Mouse (Mus musculus) MEL (cell line): Measurements from ENCODE around the gene Abca6. TPM values are rescaled to one million over a fixed set of nuclear protein-coding genes. Genes with fewer than 3 reads are reported as not detected.

Experiments used
- DNase-seq: peaks from one replicate; pipeline ENCODE4 v3.0.0; 2011; ENCODE audit warnings: low read depth, low spot score
- H3K27ac ChIP-seq: 2 replicates; pipeline ENCODE4 v1.5.1; 2012; ENCODE audit warnings: low read depth, mild to moderate bottlenecking, control low read depth, low read length, moderate library complexity; ENCODE audit not compliant: control insufficient read depth
- H3K27me3 ChIP-seq, 2 experiments: fragments of 150-350 bp in 1 of 2; sonication (generic) in 1 of 2; 2 replicates each; pipeline ENCODE4 v1.6.1; 2012; ENCODE audit warnings: low read length in 2 of 2, mild to moderate bottlenecking in 2 of 2, improper control_type of control experiment in 1 of 2, moderate library complexity in 1 of 2; ENCODE audit not compliant: insufficient read depth in 2 of 2, control insufficient read depth in 1 of 2
- H3K36me3 ChIP-seq, 2 experiments: 2 replicates each; pipeline ENCODE4 v1.6.1; 2012 to 2014; ENCODE audit warnings: low read length in 2 of 2, improper control_type of control experiment in 1 of 2, inconsistent platforms in 1 of 2, mild to moderate bottlenecking in 1 of 2; ENCODE audit not compliant: insufficient read depth in 2 of 2, control insufficient read depth in 1 of 2
- H3K4me1 ChIP-seq, 2 experiments: fragments of 150-350 bp in 1 of 2; sonication (generic) in 1 of 2; 2 replicates each; pipeline ENCODE4 v1.6.1; 2012; ENCODE audit warnings: low read length in 2 of 2, improper control_type of control experiment in 1 of 2, mild to moderate bottlenecking in 1 of 2; ENCODE audit not compliant: insufficient read depth in 2 of 2, control insufficient read depth in 1 of 2
- H3K4me3 ChIP-seq, 2 experiments: fragments of 150-350 bp in 1 of 2; sonication (generic) in 1 of 2; 2 replicates each; pipeline ENCODE4 v1.5.1; 2012; ENCODE audit warnings: low read depth in 2 of 2, low read length in 2 of 2, mild to moderate bottlenecking in 2 of 2, moderate library complexity in 2 of 2, control low read depth in 1 of 2, improper control_type of control experiment in 1 of 2; ENCODE audit not compliant: control insufficient read depth in 1 of 2, insufficient read depth in 1 of 2
- H3K79me2 ChIP-seq: 2 replicates; pipeline ENCODE4 v1.6.1; 2012; ENCODE audit warnings: mild to moderate bottlenecking, low read length, moderate library complexity; ENCODE audit not compliant: control insufficient read depth, poor library complexity, insufficient read depth
- H3K9ac ChIP-seq: 2 replicates; pipeline ENCODE4 v1.6.1; 2012; ENCODE audit warnings: low read depth, mild to moderate bottlenecking, control low read depth, low read length, moderate library complexity; ENCODE audit not compliant: control insufficient read depth, poor library complexity, severe bottlenecking
- H3K9me3 ChIP-seq: fragments of 150-350 bp; sonication (generic); replicated peaks from 2 replicates; pipeline ENCODE4 v1.6.1; 2012; ENCODE audit warnings: mild to moderate bottlenecking, low read length, improper control_type of control experiment, moderate library complexity; ENCODE audit not compliant: insufficient read depth
- BHLHE40 ChIP-seq: IDR thresholded peaks from 2 replicates; pipeline ENCODE4 v1.6.1; 2012; ENCODE audit warnings: low read depth, mild to moderate bottlenecking, inconsistent platforms, low read length, improper control_type of control experiment, borderline replicate concordance
- CHD2 ChIP-seq: IDR thresholded peaks from 2 replicates; pipeline ENCODE4 v1.6.1; 2011; ENCODE audit warnings: low read length, improper control_type of control experiment
- CTCF ChIP-seq, 3 experiments: IDR thresholded peaks in 2 of 3; conservative IDR thresholded peaks in 1 of 3; 2 replicates each; pipeline ENCODE4 v1.5.1; 2011 to 2012; ENCODE audit warnings: low read length in 3 of 3, low read depth in 2 of 3, mild to moderate bottlenecking in 2 of 3, improper control_type of control experiment in 1 of 3, inconsistent platforms in 1 of 3, mixed read lengths in 1 of 3, moderate library complexity in 1 of 3; ENCODE audit not compliant: control insufficient read depth in 1 of 3, insufficient read depth in 1 of 3, poor library complexity in 1 of 3, severe bottlenecking in 1 of 3
- E2F4 ChIP-seq: IDR thresholded peaks from 2 replicates; pipeline ENCODE4 v1.6.1; 2011; ENCODE audit warnings: low read depth, low read length, improper control_type of control experiment, borderline replicate concordance
- ELF1 ChIP-seq: IDR thresholded peaks from 2 replicates; pipeline ENCODE4 v1.6.1; 2014; ENCODE audit warnings: low read depth, mild to moderate bottlenecking, inconsistent platforms, low read length, improper control_type of control experiment, moderate library complexity
- EP300 ChIP-seq, 2 experiments: IDR thresholded peaks; 2 replicates each; pipeline ENCODE4 v1.6.1; 2011; ENCODE audit warnings: improper control_type of control experiment in 2 of 2, low read length in 2 of 2, low read depth in 1 of 2, mild to moderate bottlenecking in 1 of 2
- GATA1 ChIP-seq: IDR thresholded peaks from 2 replicates; pipeline ENCODE4 v1.6.1; 2011; ENCODE audit warnings: low read depth, low read length, improper control_type of control experiment
- HCFC1 ChIP-seq: IDR thresholded peaks from 2 replicates; pipeline ENCODE4 v1.6.1; 2012; ENCODE audit warnings: low read depth, mild to moderate bottlenecking, inconsistent platforms, low read length, improper control_type of control experiment, moderate library complexity
- JUND ChIP-seq: IDR thresholded peaks from 2 replicates; pipeline ENCODE4 v1.6.1; 2011; ENCODE audit warnings: low read depth, mild to moderate bottlenecking, improper control_type of control experiment, low read length
- KAT2A ChIP-seq: conservative IDR thresholded peaks from 2 replicates; pipeline ENCODE4 v1.6.1; 2012; ENCODE audit warnings: low read depth, low read length, improper control_type of control experiment, inconsistent platforms
- MAFK ChIP-seq: IDR thresholded peaks from 2 replicates; pipeline ENCODE4 v1.6.1; 2011; ENCODE audit warnings: low read depth, mild to moderate bottlenecking, low read length, improper control_type of control experiment, borderline replicate concordance
- MAX ChIP-seq: IDR thresholded peaks from 2 replicates; pipeline ENCODE4 v1.6.1; 2011; ENCODE audit warnings: low read length, improper control_type of control experiment
- MAZ ChIP-seq: IDR thresholded peaks from 2 replicates; pipeline ENCODE4 v1.6.1; 2012; ENCODE audit warnings: low read depth, mild to moderate bottlenecking, inconsistent platforms, low read length, improper control_type of control experiment
- MEF2A ChIP-seq: IDR thresholded peaks from 2 replicates; pipeline ENCODE4 v1.6.1; 2014; ENCODE audit warnings: low read depth, mild to moderate bottlenecking, inconsistent platforms, low read length, improper control_type of control experiment; ENCODE audit not compliant: poor library complexity, insufficient replicate concordance, severe bottlenecking; ENCODE audit errors: extremely low read depth
- MXI1 ChIP-seq: IDR thresholded peaks from 2 replicates; pipeline ENCODE4 v1.6.1; 2011; ENCODE audit warnings: mild to moderate bottlenecking, low read depth, low read length, improper control_type of control experiment
- MYB ChIP-seq: IDR thresholded peaks from 2 replicates; pipeline ENCODE4 v1.6.1; 2011; ENCODE audit warnings: mild to moderate bottlenecking, low read depth, low read length, improper control_type of control experiment
- MYC ChIP-seq: IDR thresholded peaks from 2 replicates; pipeline ENCODE4 v1.6.1; 2011; ENCODE audit warnings: low read depth, mild to moderate bottlenecking, low read length, improper control_type of control experiment, moderate library complexity
- NELFE ChIP-seq: IDR thresholded peaks from 2 replicates; pipeline ENCODE4 v1.6.1; 2011; ENCODE audit warnings: low read depth, low read length, improper control_type of control experiment
- NRF1 ChIP-seq: IDR thresholded peaks from 2 replicates; pipeline ENCODE4 v1.6.1; 2014; ENCODE audit warnings: low read depth, mild to moderate bottlenecking, inconsistent platforms, low read length, improper control_type of control experiment, moderate library complexity; ENCODE audit not compliant: poor library complexity, insufficient read depth, severe bottlenecking
- POLR2A ChIP-seq, 2 experiments: IDR thresholded peaks; 2 replicates each; pipeline ENCODE4 v1.6.1; 2011 to 2012; ENCODE audit warnings: low read length in 2 of 2, mild to moderate bottlenecking in 2 of 2, control low read depth in 1 of 2, improper control_type of control experiment in 1 of 2, low read depth in 1 of 2, moderate library complexity in 1 of 2; ENCODE audit not compliant: control insufficient read depth in 1 of 2, insufficient read depth in 1 of 2, poor library complexity in 1 of 2
- POLR2AphosphoS2 ChIP-seq: IDR thresholded peaks from 2 replicates; pipeline ENCODE4 v1.6.1; 2011; ENCODE audit warnings: low read length, improper control_type of control experiment
- RAD21 ChIP-seq: IDR thresholded peaks from 2 replicates; pipeline ENCODE4 v1.6.1; 2011; ENCODE audit warnings: mild to moderate bottlenecking, low read depth, low read length, improper control_type of control experiment
- RCOR1 ChIP-seq: IDR thresholded peaks from 2 replicates; pipeline ENCODE4 v1.6.1; 2012; ENCODE audit warnings: low read depth, mild to moderate bottlenecking, inconsistent platforms, low read length, improper control_type of control experiment
- SIN3A ChIP-seq: IDR thresholded peaks from 2 replicates; pipeline ENCODE4 v1.6.1; 2012; ENCODE audit warnings: low read length, improper control_type of control experiment, inconsistent platforms
- SMC3 ChIP-seq: IDR thresholded peaks from 2 replicates; pipeline ENCODE4 v1.6.1; 2011; ENCODE audit warnings: low read depth, low read length, improper control_type of control experiment
- TAL1 ChIP-seq: IDR thresholded peaks from 2 replicates; pipeline ENCODE4 v1.6.1; 2012; ENCODE audit warnings: mild to moderate bottlenecking, inconsistent platforms, low read length, moderate library complexity, mixed read lengths
- TBP ChIP-seq: IDR thresholded peaks from 2 replicates; pipeline ENCODE4 v1.8.0; 2011; ENCODE audit warnings: low read depth, low read length, improper control_type of control experiment
- TCF12 ChIP-seq: IDR thresholded peaks from 2 replicates; pipeline ENCODE4 v1.6.1; 2014; ENCODE audit warnings: low read depth, mild to moderate bottlenecking, inconsistent platforms, low read length, improper control_type of control experiment, moderate library complexity
- UBTF ChIP-seq: IDR thresholded peaks from 2 replicates; pipeline ENCODE4 v1.6.1; 2012; ENCODE audit warnings: low read depth, mild to moderate bottlenecking, inconsistent platforms, low read length, improper control_type of control experiment, moderate library complexity, borderline replicate concordance; ENCODE audit not compliant: insufficient read depth
- USF1 ChIP-seq: IDR thresholded peaks from 2 replicates; pipeline ENCODE4 v1.6.1; 2014; ENCODE audit warnings: low read depth, mild to moderate bottlenecking, inconsistent platforms, low read length, improper control_type of control experiment, moderate library complexity
- USF2 ChIP-seq, 2 experiments: IDR thresholded peaks; 2 replicates each; pipeline ENCODE4 v1.6.1; 2011 to 2012; ENCODE audit warnings: improper control_type of control experiment in 2 of 2, low read length in 2 of 2, borderline replicate concordance in 1 of 2, inconsistent platforms in 1 of 2, low read depth in 1 of 2, mild to moderate bottlenecking in 1 of 2; ENCODE audit not compliant: insufficient read depth in 1 of 2
- ZC3H11A ChIP-seq: IDR thresholded peaks from 2 replicates; pipeline ENCODE4 v1.6.1; 2012; ENCODE audit warnings: low read depth, mild to moderate bottlenecking, inconsistent platforms, low read length, improper control_type of control experiment
- ZKSCAN1 ChIP-seq: IDR thresholded peaks from 2 replicates; pipeline ENCODE4 v1.6.1; 2012; ENCODE audit warnings: low read depth, mild to moderate bottlenecking, inconsistent platforms, low read length, improper control_type of control experiment, moderate library complexity
- ZMIZ1 ChIP-seq: IDR thresholded peaks from 2 replicates; pipeline ENCODE4 v1.6.1; 2012; ENCODE audit warnings: low read depth, mild to moderate bottlenecking, inconsistent platforms, low read length, improper control_type of control experiment, moderate library complexity
- ZNF384 ChIP-seq: IDR thresholded peaks from 2 replicates; pipeline ENCODE4 v1.6.1; 2012; ENCODE audit warnings: low read depth, mild to moderate bottlenecking, inconsistent platforms, low read length, improper control_type of control experiment
- polyA plus RNA-seq, 2 experiments: library from polyadenylated mRNA; stranded (reverse) in 1 of 2; unstranded in 1 of 2; fragments of >175 nt in 1 of 2; fragments of >200 nt in 1 of 2; gene quantifications; 2 replicates each; pipeline versions ENCODE4 v1.2.1 to v1.2.4; 2012; ENCODE audit warnings: low replicate concordance in 2 of 2, low read depth in 1 of 2; ENCODE audit not compliant: insufficient read length in 2 of 2, insufficient read depth in 1 of 2, missing spikeins in 1 of 2
- total RNA-seq: library from RNA; depleted of rRNA; stranded (reverse); fragments of 300-350 nt; gene quantifications from 2 replicates; pipeline ENCODE4 v1.2.3, GENCODE M21; 2012

The Abca6 gene
- total and polyA plus RNA-seq, 3 experiments, result not detected

DNA sequence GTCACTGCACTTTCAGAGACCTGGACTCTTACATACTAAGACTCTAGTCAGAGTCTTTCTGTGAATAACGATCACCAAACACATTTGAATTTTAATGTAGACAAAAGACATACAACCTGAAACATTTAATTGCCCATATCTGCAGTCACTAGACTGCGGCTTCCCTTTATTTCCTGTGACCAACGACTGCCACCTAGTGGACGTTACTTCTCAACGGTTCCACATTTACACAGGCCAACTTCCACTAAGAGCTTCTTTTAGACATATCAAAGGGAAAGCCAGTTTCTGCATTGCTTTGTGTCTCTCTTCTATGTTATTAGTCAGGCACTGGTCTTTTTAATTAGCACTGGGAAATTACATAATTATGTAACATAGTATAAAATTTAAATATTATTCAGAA, 20.2 kb upstream of the Abca6 start (continued):
- no peak for TF ChIP-seq NELFE

DNA sequence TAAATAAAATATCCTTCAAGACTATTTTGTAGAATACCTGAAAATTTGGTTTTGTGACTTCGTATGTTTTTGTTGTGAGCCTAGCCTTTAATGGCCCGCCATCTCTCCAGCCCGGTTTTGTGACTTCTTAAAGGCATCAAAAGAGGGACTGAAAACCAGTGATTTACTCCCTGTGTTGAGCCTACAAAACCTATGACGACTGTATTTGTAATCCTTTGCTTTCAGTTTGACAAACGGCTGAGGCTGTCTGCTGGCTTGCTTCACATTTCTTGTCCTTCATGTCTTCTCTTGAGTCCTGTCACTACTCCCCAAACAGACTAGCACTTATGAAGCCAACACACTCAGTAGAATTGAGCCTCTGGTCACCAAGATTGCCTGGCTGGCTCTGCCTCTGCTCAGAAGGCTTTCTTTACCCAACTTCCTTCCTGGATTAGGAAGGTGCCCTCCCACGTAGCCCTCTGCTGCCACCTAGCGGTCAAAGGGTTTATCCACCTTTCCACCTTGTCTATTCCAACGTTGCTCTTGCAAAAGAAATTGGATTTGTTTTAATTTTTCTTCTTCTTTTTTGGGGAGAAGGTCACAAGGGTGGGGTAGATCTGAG, 16.8 kb upstream of the Abca6 start:
- no peak overlapping the region for H3K27ac ChIP-seq
- H3K4me3 ChIP-seq, result peak overlapping the region; percentile 67 to 83
- peaks cover 0 to 5% of the 10 kb centered on the region in 2 experiments; a peak in 1 of 4 replicates for H3K36me3 ChIP-seq
- peak; percentile 95 for DNase-seq
- H3K4me1 ChIP-seq, result peaks cover 2 to 18% of the 10 kb centered on the region in 2 experiments; a peak in 3 of 4 replicates
- no peaks in the 10 kb centered on the region for H3K9me3 ChIP-seq
- H3K9ac ChIP-seq, result peak overlapping the region; percentile 59
- no peaks in the 10 kb centered on the region for H3K79me2 ChIP-seq
- H3K27me3 ChIP-seq, result no peaks in the 10 kb centered on the region
- TF ChIP-seq NRF1, result no peak
- TF ChIP-seq TCF12, result no peak
- TF ChIP-seq CHD2, result no peak
- TF ChIP-seq SMC3, result peak; percentile 97
- TF ChIP-seq ZKSCAN1, result no peak
- TF ChIP-seq POLR2AphosphoS2, result no peak
- no peak for TF ChIP-seq MEF2A
- peak; percentile 83 for TF ChIP-seq ELF1
- no peak for TF ChIP-seq BHLHE40
- TF ChIP-seq ZMIZ1, result no peak
- TF ChIP-seq ZC3H11A, result peak; percentile 95
- peak; percentile 79 for TF ChIP-seq ZNF384
- TF ChIP-seq NELFE, result no peak
- no peak for TF ChIP-seq MAX
- no peak for TF ChIP-seq USF2 (IDR thresholded peaks at IDR 0.05; ENCODE audit: borderline replicate concordance in 1 of 2, insufficient read depth in 1 of 2, low read depth in 1 of 2, low read length in 2 of 2)
- TF ChIP-seq GATA1, result no peak
- no peak for TF ChIP-seq RCOR1
- no peak for TF ChIP-seq E2F4
- TF ChIP-seq JUND, result peak; percentile 20; the same call in 1 of the 2 replicates
- no peak for TF ChIP-seq EP300 (IDR thresholded peaks at IDR 0.05; ENCODE audit: low read depth in 1 of 2, low read length in 2 of 2)
- no peak for TF ChIP-seq KAT2A
- TF ChIP-seq CTCF (IDR thresholded peaks at IDR 0.05 in 2 of 3, conservative IDR thresholded peaks at IDR 0.05 in 1 of 3; ENCODE audit: control insufficient read depth in 1 of 3, insufficient read depth in 1 of 3, low read depth in 2 of 3, low read length in 3 of 3, poor library complexity in 1 of 3, severe bottlenecking in 1 of 3), result peak; percentile 96 to 99 (median 97)
- no peak for TF ChIP-seq MAFK
- TF ChIP-seq MXI1, result no peak
- no peak for TF ChIP-seq MAZ
- TF ChIP-seq POLR2A (IDR thresholded peaks at IDR 0.05; ENCODE audit: control insufficient read depth in 1 of 2, insufficient read depth in 1 of 2, low read depth in 1 of 2, low read length in 2 of 2, poor library complexity in 1 of 2), result no peak
- no peak for TF ChIP-seq UBTF
- no peak for TF ChIP-seq TAL1
- peak; percentile 67; the same call in 1 of the 2 replicates for TF ChIP-seq SIN3A
- no peak for TF ChIP-seq MYB
- peak; percentile 59; the same call in 1 of the 2 replicates for TF ChIP-seq HCFC1
- no peak for TF ChIP-seq TBP
- peak; percentile 99 for TF ChIP-seq RAD21
- no peak for TF ChIP-seq MYC
- no peak for TF ChIP-seq USF1
